8 mouse cellular contexts compared by ENCODE assay signal in genomic region chr9:46443191-46444095, GRCm38 (mm10).
DNase-seq lines count a peak whose midpoint lies in the region; ATAC-seq lines count a peak whose summit lies in the region.

No protein-coding gene starts in this region.

- no peaks in the 10 kb centered on the region; the same call in 1 of the 2 replicates for H3K4me1 ChIP-seq in kidney, embryonic 16.5 days (ENCODE audit: insufficient read depth, low read length)
- peaks cover 33% of the 10 kb centered on the region for H3K4me1 ChIP-seq in hindbrain, embryonic 10.5 days (replicated peaks)
- H3K4me1 ChIP-seq in midbrain, embryonic 13.5 days (replicated peaks): peaks cover 34% of the 10 kb centered on the region

- H3K27ac ChIP-seq in kidney, embryonic 16.5 days (ENCODE audit: low read length): no peak overlapping the region
- H3K27ac ChIP-seq in hindbrain, embryonic 10.5 days: peak overlapping the region; percentile 60
- peak overlapping the region; percentile 80 for H3K27ac ChIP-seq in midbrain, embryonic 13.5 days

- H3K9ac ChIP-seq in kidney, embryonic 16.5 days (replicated peaks; ENCODE audit: low read length): 0 out of 2 replicates have a peak overlapping the region, but pooled peaks have one; percentile 17
- H3K9ac ChIP-seq in midbrain, embryonic 13.5 days (replicated peaks): peak overlapping the region; percentile 32

- 0 out of 2 replicates have a peak, but pooled peaks have one; percentile 31 for ATAC-seq in kidney, embryonic 16.5 days (ENCODE audit: low FRiP score, low TSS enrichment)
- peak; percentile 75 for ATAC-seq in midbrain, embryonic 13.5 days

- 2% methylated on average over 53 of the region's 53 CpGs for WGBS in kidney, embryonic 16.5 days
- under 1% methylated on average over 53 of the region's 53 CpGs for WGBS in hindbrain, embryonic 10.5 days
- under 1% methylated on average over 53 of the region's 53 CpGs for WGBS in midbrain, embryonic 13.5 days

- no peaks in the 10 kb centered on the region for H3K36me3 ChIP-seq in kidney, embryonic 16.5 days (ENCODE audit: insufficient read depth, low read length)
- no peaks in the 10 kb centered on the region for H3K36me3 ChIP-seq in hindbrain, embryonic 10.5 days
- no peaks in the 10 kb centered on the region for H3K36me3 ChIP-seq in midbrain, embryonic 13.5 days

- DNase-seq in kidney, adult 11 months: no peak
- DNase-seq in adrenal gland, postnatal 36 days: peak; percentile 15 to 20
- DNase-seq in hindbrain, embryonic 10.5 days (ENCODE audit: low spot score): peak; percentile 56
- no peak for DNase-seq in c-Kit-positive CD71-positive TER-119-positive erythroid progenitor cells, embryonic 14.5 days (ENCODE audit: low spot score)
- DNase-seq in spleen, adult 18-20 months: no peak
- DNase-seq in ovary, adult 18-20 months (ENCODE audit: low spot score): no peak

- H3K4me2 ChIP-seq in kidney, embryonic 16.5 days (replicated peaks; ENCODE audit: low read depth, low read length): peak overlapping the region; percentile 60
- H3K4me2 ChIP-seq in midbrain, embryonic 13.5 days (replicated peaks): peak overlapping the region; percentile 61

- peak overlapping the region; percentile 39 for H3K4me3 ChIP-seq in kidney, embryonic 16.5 days (ENCODE audit: low read length)
- peak overlapping the region; percentile 51 for H3K4me3 ChIP-seq in hindbrain, embryonic 10.5 days
- peak overlapping the region; percentile 34 for H3K4me3 ChIP-seq in midbrain, embryonic 13.5 days (replicated peaks)

- H3K9me3 ChIP-seq in kidney, embryonic 16.5 days (ENCODE audit: low read length): no peaks in the 10 kb centered on the region
- H3K9me3 ChIP-seq in hindbrain, embryonic 10.5 days: no peaks in the 10 kb centered on the region
- H3K9me3 ChIP-seq in midbrain, embryonic 13.5 days: no peaks in the 10 kb centered on the region

- H3K27me3 ChIP-seq in kidney, embryonic 16.5 days (ENCODE audit: insufficient read depth, low read length): peaks cover 32% of the 10 kb centered on the region
- H3K27me3 ChIP-seq in hindbrain, embryonic 10.5 days (ENCODE audit: insufficient read depth, poor library complexity, severe bottlenecking): peaks cover 84% of the 10 kb centered on the region
- peaks cover 40% of the 10 kb centered on the region for H3K27me3 ChIP-seq in midbrain, embryonic 13.5 days

Comparison
In these comparisons a context has a peak if more than half of its experiments do, and no peak if none do; other contexts are left out.
1. DNase-seq: peak in adrenal gland, postnatal 36 days (2 of 2) and hindbrain, embryonic 10.5 days (single experiment); none in kidney, adult 11 months (single experiment), c-Kit-positive CD71-positive TER-119-positive erythroid progenitor cells, embryonic 14.5 days (single experiment), spleen, adult 18-20 months (0 of 2) and ovary, adult 18-20 months (single experiment).
2. Peak in every context shown above with its lines, with median percentiles within 50 percentile points of each other: H3K4me3 ChIP-seq.